Mouse (Mus musculus) liver, postnatal 0 days (tissue): ENCODE measurements around the gene Gpr183.

ENCODE experiments used
- CTCF ChIP-seq: sonication (generic); IDR thresholded peaks from 2 replicates; pipeline ENCODE4 v1.5.1; 2016; ENCODE audit warnings: antibody characterized with exemption, low read depth
- EP300 ChIP-seq: IDR thresholded peaks from 2 replicates; pipeline ENCODE4 v1.6.1; 2016; ENCODE audit warnings: antibody characterized with exemption, low read depth, mild to moderate bottlenecking

GRCm38 (mm10) chr14:121919752-121920151 is 45.2 kb downstream of the Gpr183 start:
- peak; percentile 71 for TF ChIP-seq CTCF
- no peak for TF ChIP-seq EP300
